Mouse (Mus musculus) cerebellum, adult 2 months (tissue): ENCODE data around the gene Nat10.

ENCODE experiments used
- CTCF ChIP-seq: fragments of 200-500 bp; IDR thresholded peaks from 2 replicates; pipeline ENCODE4 v1.5.1; 2011; ENCODE audit warnings: low read depth, mild to moderate bottlenecking, control low read depth, low read length, moderate library complexity, borderline replicate concordance; ENCODE audit not compliant: insufficient read depth
- POLR2A ChIP-seq: fragments of 200-500 bp; IDR thresholded peaks from 2 replicates; pipeline ENCODE4 v1.6.1; 2011; ENCODE audit warnings: low read length, control low read depth, borderline replicate concordance; ENCODE audit not compliant: insufficient read depth

DNA sequence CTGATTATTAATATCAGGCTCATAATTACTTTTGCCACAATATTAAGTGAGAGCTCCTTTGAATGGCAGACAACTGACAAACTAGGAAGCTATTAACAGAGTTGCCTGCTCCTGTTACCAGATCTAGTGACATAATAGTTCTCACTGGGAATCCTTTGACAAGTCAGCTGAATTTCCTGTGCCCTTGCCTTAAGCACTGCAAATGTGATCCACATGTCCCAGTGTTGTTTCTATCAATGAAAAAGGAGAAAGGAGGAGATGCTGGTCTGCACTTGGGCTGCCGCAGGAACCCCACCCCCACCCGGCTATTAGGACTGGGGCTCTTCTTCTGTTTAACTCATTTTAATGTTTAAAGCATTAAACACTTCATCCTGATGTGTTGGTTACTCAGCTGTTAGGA, 84.3 kb downstream of the Nat10 start:
- TF ChIP-seq CTCF (no peak), POLR2A (no peak)
